ENCODE assay signal across 8 mouse cellular contexts in the genomic region with DNA sequence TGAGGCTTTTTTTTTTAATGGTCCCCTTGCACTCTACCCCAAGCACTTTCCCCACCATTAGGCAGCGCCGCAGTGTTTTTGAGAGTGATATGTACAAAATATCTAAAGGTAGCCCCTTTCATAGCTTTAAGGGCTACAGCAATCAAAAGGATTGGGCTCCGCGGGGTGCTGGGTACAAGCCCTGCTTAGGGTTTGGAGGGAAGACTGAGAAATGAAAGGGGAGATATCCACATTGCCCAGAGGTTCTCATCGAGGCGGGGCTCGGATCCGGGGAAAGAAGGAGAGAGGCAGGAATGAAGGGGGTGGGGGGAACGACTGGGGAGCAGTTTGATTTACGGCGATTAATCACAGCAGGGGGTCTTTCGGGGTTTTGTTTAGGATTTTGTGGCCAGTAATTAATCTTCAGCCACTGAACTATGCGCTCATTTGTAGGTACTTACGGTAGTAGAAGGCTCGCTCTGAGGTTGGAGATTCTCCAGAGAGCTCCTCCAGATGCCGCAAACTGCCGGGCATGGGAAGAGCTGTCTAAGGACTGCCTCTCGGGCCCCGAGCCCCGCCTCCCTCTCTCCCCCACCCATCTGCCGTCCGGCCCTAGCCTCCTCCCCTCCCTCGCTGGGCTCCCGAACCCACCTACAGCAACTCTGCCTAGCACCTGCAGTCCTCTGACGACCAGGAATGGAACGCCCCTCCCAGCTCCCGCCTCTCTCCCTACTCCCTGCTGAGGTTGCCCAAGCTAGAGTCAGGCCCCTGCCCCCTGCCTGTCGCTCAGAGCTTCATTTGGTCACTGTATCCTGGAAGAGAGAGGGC. TPM values are rescaled to one million over a fixed set of nuclear protein-coding genes. Genes with fewer than 3 reads are reported as not detected.
DNase-seq lines count a peak whose midpoint lies in the region; ATAC-seq and TF ChIP-seq lines count a peak whose summit lies in the region.

A gene (minus strand): TSS at position 537 of the 807 bp plus-strand sequence.

- no peaks in the 10 kb centered on the region for H3K9me3 ChIP-seq in heart, embryonic 15.5 days (replicated peaks)
- no peaks in the 10 kb centered on the region for H3K9me3 ChIP-seq in lung, embryonic 14.5 days (ENCODE audit: low read depth, low read length)

- peak; percentile 67 for ATAC-seq in heart, embryonic 15.5 days (replicated peaks; ENCODE audit: insufficient number of reproducible peaks, insufficient read depth, low FRiP score, low read depth)
- ATAC-seq in lung, embryonic 14.5 days (ENCODE audit: insufficient read depth), result peak; percentile 98

- no peak for TF ChIP-seq CTCF in lung, embryonic 14.5 days (IDR thresholded peaks at IDR 0.05; ENCODE audit: low read depth)

- no peak within 1 kb of the TSS for H3K27ac ChIP-seq in heart, embryonic 15.5 days
- no peak within 1 kb of the TSS for H3K27ac ChIP-seq in lung, embryonic 14.5 days (ENCODE audit: low read depth)

- peak; percentile 67 for DNase-seq in cerebellum, postnatal 10 days
- no peak for DNase-seq in cerebellum, adult 11-12 months
- peak; percentile 58 for DNase-seq in embryo, embryonic 9.5 days (ENCODE audit: extremely low spot score)
- peak; percentile 11 to 57 for DNase-seq in kidney, postnatal 25 days
- peak; percentile 67 for DNase-seq in lung, embryonic 14.5 days
- DNase-seq in retina, postnatal 1 day, result peak; percentile 82
- no peak for DNase-seq in c-Kit-positive CD71-positive TER-119-positive erythroid progenitor cells, embryonic 14.5 days (ENCODE audit: low spot score)

- H3K4me3 ChIP-seq in heart, embryonic 15.5 days, result peak within 1 kb of the TSS; percentile 43
- peak within 1 kb of the TSS; percentile 28 for H3K4me3 ChIP-seq in lung, embryonic 14.5 days (ENCODE audit: low read depth, low read length)

- H3K27me3 ChIP-seq in heart, embryonic 15.5 days, result no peaks in the 10 kb centered on the region; the same call in 1 of the 2 replicates
- no peaks in the 10 kb centered on the region for H3K27me3 ChIP-seq in lung, embryonic 14.5 days (ENCODE audit: insufficient read depth, low read length)

- no peaks in the 10 kb centered on the region for H3K36me3 ChIP-seq in heart, embryonic 15.5 days
- H3K36me3 ChIP-seq in lung, embryonic 14.5 days (ENCODE audit: insufficient read depth), result no peaks in the 10 kb centered on the region

- WGBS in heart, embryonic 15.5 days, result 19% methylated on average over 25 of the region's 28 CpGs
- WGBS in lung, embryonic 14.5 days, result 8% methylated on average over 22 of the region's 28 CpGs

- H3K4me1 ChIP-seq in heart, embryonic 15.5 days (replicated peaks), result no peaks in the 10 kb centered on the region
- no peaks in the 10 kb centered on the region for H3K4me1 ChIP-seq in lung, embryonic 14.5 days (ENCODE audit: insufficient read depth)

- peak within 1 kb of the TSS; percentile 64 for H3K4me2 ChIP-seq in heart, embryonic 15.5 days
- H3K4me2 ChIP-seq in lung, embryonic 14.5 days, result peak within 1 kb of the TSS; percentile 56

- no peak within 1 kb of the TSS for H3K9ac ChIP-seq in heart, embryonic 15.5 days
- H3K9ac ChIP-seq in lung, embryonic 14.5 days, result no peak within 1 kb of the TSS

RNA-seq across cellular contexts. Expression of the gene that starts here (rescaled TPM):
- polyA plus RNA-seq in heart, embryonic 15.5 days (2015; fragmentation: Nextera tagmentation; extraction: Ambion mirVana), result 4.1 TPM in 2 replicates
- 1.5 and 2.1 TPM in 2 replicates for polyA plus RNA-seq in lung, embryonic 14.5 days (2014; fragmentation: Nextera tagmentation; extraction: Ambion mirVana)

Comparison
In these comparisons a context has a peak if more than half of its experiments do, and no peak if none do; other contexts are left out.
1. DNase-seq: peak in cerebellum, postnatal 10 days (2 of 2), embryo, embryonic 9.5 days (single experiment), kidney, postnatal 25 days (2 of 2), lung, embryonic 14.5 days (single experiment) and retina, postnatal 1 day (single experiment); none in cerebellum, adult 11-12 months (single experiment) and c-Kit-positive CD71-positive TER-119-positive erythroid progenitor cells, embryonic 14.5 days (single experiment).